Mouse (Mus musculus): ENCODE measurements at regions not wholly inside any gene's neighbourhood (a gene's known extent, or its start where the extent isn't known, plus 50 kb on each side); places are given as distances from the start of the nearest gene placed in this dataset.

DNA sequence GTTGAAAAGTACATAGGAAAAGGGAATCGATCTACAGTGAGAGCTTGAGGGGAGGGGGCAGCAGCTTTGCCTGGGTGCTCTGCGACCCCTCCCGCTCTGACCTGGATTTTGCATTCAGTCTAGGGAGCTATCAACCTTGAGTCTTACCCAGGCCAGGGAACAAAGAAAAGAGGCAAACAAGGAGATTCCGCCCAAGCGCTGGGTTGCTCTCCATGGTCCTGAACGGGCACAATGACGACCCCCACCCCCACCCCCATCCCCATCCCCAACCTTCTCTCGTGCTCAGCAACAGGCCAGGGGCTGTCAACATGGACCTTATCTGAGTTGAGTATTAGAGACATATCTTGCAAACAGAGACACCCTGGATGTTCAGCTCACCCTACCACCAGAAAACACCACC lies 74.9 kb downstream of the Tpra1 start:
- TF ChIP-seq POLR2A (IDR thresholded peaks at IDR 0.05; ENCODE audit: borderline replicate concordance, extremely low read depth, insufficient read depth, insufficient read length, poor library complexity, severe bottlenecking) (no peak), CTCF (IDR thresholded peaks at IDR 0.05; ENCODE audit: borderline replicate concordance, extremely low read depth, insufficient read depth, insufficient read length) (no peak)

Data from brain, embryonic 14.5 days (tissue).